Mouse (Mus musculus) hindbrain, embryonic 15.5 days (tissue): ENCODE measurements at regions not wholly inside any gene's neighbourhood (a gene's known extent, or its start where the extent isn't known, plus 50 kb on each side); places are given as distances from the start of the nearest gene placed in this dataset.

ENCODE experiments used
- ATAC-seq: fragments of 200-750 bp; cut with Nextera tagmentation; 2 replicates; pipeline ENCODE4 v1.8.0; 2017; ENCODE audit warnings: low read depth, moderate number of reproducible peaks, moderate TSS enrichment; ENCODE audit not compliant: low FRiP score
- H3K27ac ChIP-seq: fragments of 300-500 bp; sonication (generic); replicated peaks from 2 replicates; pipeline ENCODE4 v1.5.1; 2015; ENCODE audit warnings: mild to moderate bottlenecking, inconsistent platforms
- H3K27me3 ChIP-seq: fragments of 300-500 bp; sonication (generic); 2 replicates; pipeline ENCODE4 v1.6.1; 2015; ENCODE audit warnings: control low read depth, inconsistent platforms
- H3K36me3 ChIP-seq: fragments of 300-500 bp; sonication (generic); 2 replicates; pipeline ENCODE4 v1.6.1; 2015; ENCODE audit warnings: control low read depth, inconsistent platforms
- H3K4me1 ChIP-seq: fragments of 300-500 bp; sonication (generic); replicated peaks from 2 replicates; pipeline ENCODE4 v1.6.1; 2015; ENCODE audit warnings: control low read depth, inconsistent platforms
- H3K4me2 ChIP-seq: fragments of 300-500 bp; sonication (generic); 2 replicates; pipeline ENCODE4 v1.6.1; 2015; ENCODE audit warnings: moderate library complexity, mild to moderate bottlenecking, inconsistent platforms
- H3K4me3 ChIP-seq: fragments of 300-500 bp; sonication (generic); 2 replicates; pipeline ENCODE4 v1.5.1; 2015; ENCODE audit warnings: mild to moderate bottlenecking, inconsistent platforms
- H3K9ac ChIP-seq: fragments of 300-500 bp; sonication (generic); 2 replicates; pipeline ENCODE4 v1.6.1; 2015; ENCODE audit warnings: inconsistent platforms
- H3K9me3 ChIP-seq: fragments of 300-500 bp; sonication (generic); 2 replicates; pipeline ENCODE4 v1.6.1; 2016; ENCODE audit warnings: control low read depth, inconsistent platforms
- WGBS: fragments of 180-500 bp; shearing (Covaris S2); methylation state at CpG from one replicate; pipeline ENCODE4 v1.1.7; 2015; 5-methylcytosine and 5-hydroxymethylcytosine counted together

GRCm38 (mm10) chr14:114821098-114821594 is 270.9 kb upstream of the Gpc5 start:
- no peak overlapping the region for H3K27ac ChIP-seq
- H3K4me3 ChIP-seq, result no peak overlapping the region
- H3K4me2 ChIP-seq, result no peak overlapping the region
- H3K9me3 ChIP-seq, result no peaks in the 10 kb centered on the region
- no peaks in the 10 kb centered on the region for H3K27me3 ChIP-seq
- no peaks in the 10 kb centered on the region for H3K36me3 ChIP-seq
- 18% methylated on average over 2 of the region's 2 CpGs for WGBS
- no peak for ATAC-seq
- H3K9ac ChIP-seq, result no peak overlapping the region
- peaks cover 4% of the 10 kb centered on the region; the same call in 1 of the 2 replicates for H3K4me1 ChIP-seq

GRCm38 (mm10) chr14:114821672-114822071 is 270.3 kb upstream of the Gpc5 start:
- Histone ChIP-seq H3K4me3 (no peak overlapping the region), H3K36me3 (no peaks in the 10 kb centered on the region), H3K27me3 (no peaks in the 10 kb centered on the region), H3K27ac (no peak overlapping the region), H3K9me3 (no peaks in the 10 kb centered on the region), H3K9ac (no peak overlapping the region), H3K4me1 (peaks cover 4% of the 10 kb centered on the region; the same call in 1 of the 2 replicates), H3K4me2 (no peak overlapping the region)
- ATAC-seq, result no peak
- 76% methylated on average over 5 of the region's 5 CpGs for WGBS

GRCm38 (mm10) chr14:114826662-114827321 is 265.2 kb upstream of the Gpc5 start:
- no peaks in the 10 kb centered on the region for H3K36me3 ChIP-seq
- WGBS, result 73% methylated on average over 10 of the region's 10 CpGs
- H3K27ac ChIP-seq, result no peak overlapping the region
- no peak overlapping the region for H3K9ac ChIP-seq
- H3K4me3 ChIP-seq, result no peak overlapping the region
- H3K9me3 ChIP-seq, result no peaks in the 10 kb centered on the region
- ATAC-seq, result no peak
- H3K4me2 ChIP-seq, result no peak overlapping the region
- H3K27me3 ChIP-seq, result no peaks in the 10 kb centered on the region
- no peaks in the 10 kb centered on the region for H3K4me1 ChIP-seq

- Histone ChIP-seq H3K4me3 (no peak overlapping the region), H3K9ac (no peak overlapping the region), H3K4me1 (no peaks in the 10 kb centered on the region), H3K27ac (no peak overlapping the region), H3K36me3 (no peaks in the 10 kb centered on the region), H3K9me3 (no peaks in the 10 kb centered on the region), H3K4me2 (no peak overlapping the region), H3K27me3 (no peaks in the 10 kb centered on the region)
- no peak for ATAC-seq
- 29% methylated on average over 2 of the region's 2 CpGs for WGBS
Measured at GRCm38 (mm10) chr14:114829310-114829709, 262.7 kb upstream of the Gpc5 start.

GRCm38 (mm10) chr14:114832987-114833386 is 259.0 kb upstream of the Gpc5 start:
- Histone ChIP-seq H3K36me3 (no peaks in the 10 kb centered on the region), H3K9ac (no peak overlapping the region)
- WGBS, result 58% methylated on average over 11 of the region's 11 CpGs

GRCm38 (mm10) chr14:114836723-114837349 is 255.2 kb upstream of the Gpc5 start:
- Histone ChIP-seq H3K4me1 (peaks cover 9% of the 10 kb centered on the region), H3K9me3 (no peaks in the 10 kb centered on the region), H3K36me3 (no peaks in the 10 kb centered on the region), H3K4me2 (no peak overlapping the region), H3K9ac (no peak overlapping the region), H3K4me3 (no peak overlapping the region), H3K27ac (no peak overlapping the region), H3K27me3 (no peaks in the 10 kb centered on the region)
- no peak for ATAC-seq
- 34% methylated on average over 3 of the region's 3 CpGs for WGBS

More at GRCm38 (mm10) chr14:114832987-114833386, 259.0 kb upstream of the Gpc5 start:
- Histone ChIP-seq H3K27ac (no peak overlapping the region), H3K4me1 (peaks cover 5% of the 10 kb centered on the region; the same call in 1 of the 2 replicates), H3K4me2 (no peak overlapping the region), H3K4me3 (no peak overlapping the region), H3K9me3 (no peaks in the 10 kb centered on the region), H3K27me3 (no peaks in the 10 kb centered on the region)
- ATAC-seq, result no peak

GRCm38 (mm10) chr14:114837652-114838276 is 254.3 kb upstream of the Gpc5 start:
- H3K27me3 ChIP-seq, result no peaks in the 10 kb centered on the region
- H3K9me3 ChIP-seq, result no peaks in the 10 kb centered on the region
- peaks cover 9% of the 10 kb centered on the region for H3K4me1 ChIP-seq
- no peak overlapping the region for H3K4me3 ChIP-seq
- H3K27ac ChIP-seq, result no peak overlapping the region
- WGBS, result 24% methylated on average over 16 of the region's 16 CpGs
- no peaks in the 10 kb centered on the region for H3K36me3 ChIP-seq
- peak; percentile 71 for ATAC-seq
- H3K4me2 ChIP-seq, result peak overlapping the region; percentile 44
- no peak overlapping the region for H3K9ac ChIP-seq

GRCm38 (mm10) chr14:114839340-114839903 is 252.6 kb upstream of the Gpc5 start:
- no peaks in the 10 kb centered on the region for H3K9me3 ChIP-seq
- no peak overlapping the region for H3K4me2 ChIP-seq
- no peaks in the 10 kb centered on the region for H3K27me3 ChIP-seq
- no peak; the same call in 1 of the 2 replicates for ATAC-seq
- WGBS, result 69% methylated on average over 2 of the region's 2 CpGs
- H3K36me3 ChIP-seq, result no peaks in the 10 kb centered on the region
- no peak overlapping the region for H3K4me3 ChIP-seq
- peaks cover 9% of the 10 kb centered on the region for H3K4me1 ChIP-seq
- H3K27ac ChIP-seq, result no peak overlapping the region
- no peak overlapping the region for H3K9ac ChIP-seq

- H3K4me1 ChIP-seq, result peaks cover 9% of the 10 kb centered on the region
- H3K27ac ChIP-seq, result no peak overlapping the region
- no peaks in the 10 kb centered on the region for H3K9me3 ChIP-seq
- no peaks in the 10 kb centered on the region for H3K36me3 ChIP-seq
- ATAC-seq, result no peak
- no peak overlapping the region for H3K4me2 ChIP-seq
- H3K9ac ChIP-seq, result no peak overlapping the region
- H3K27me3 ChIP-seq, result no peaks in the 10 kb centered on the region
- no peak overlapping the region for H3K4me3 ChIP-seq
- 90% methylated on average over 5 of the region's 5 CpGs for WGBS
Measured at GRCm38 (mm10) chr14:114840766-114841165, 251.2 kb upstream of the Gpc5 start.

- no peak for ATAC-seq
- Histone ChIP-seq H3K9ac (no peak overlapping the region), H3K36me3 (no peaks in the 10 kb centered on the region), H3K9me3 (no peaks in the 10 kb centered on the region), H3K4me2 (no peak overlapping the region), H3K27me3 (no peaks in the 10 kb centered on the region), H3K4me3 (no peak overlapping the region), H3K27ac (no peak overlapping the region), H3K4me1 (peaks cover 9% of the 10 kb centered on the region)
- WGBS, result 75% methylated on average over 5 of the region's 5 CpGs
Measured at GRCm38 (mm10) chr14:114841552-114841951, 250.5 kb upstream of the Gpc5 start.

- no peaks in the 10 kb centered on the region for H3K27me3 ChIP-seq
Measured at GRCm38 (mm10) chr14:114842327-114842726, 249.7 kb upstream of the Gpc5 start.

More at GRCm38 (mm10) chr14:114842327-114842726, 249.7 kb upstream of the Gpc5 start:
- Histone ChIP-seq H3K4me3 (no peak overlapping the region), H3K9me3 (no peaks in the 10 kb centered on the region), H3K9ac (no peak overlapping the region), H3K4me1 (peaks cover 9% of the 10 kb centered on the region), H3K4me2 (no peak overlapping the region), H3K27ac (no peak overlapping the region), H3K36me3 (no peaks in the 10 kb centered on the region)
- WGBS, result 86% methylated on average over 8 of the region's 8 CpGs
- no peak for ATAC-seq
